In genomic region chr7:27230781-27231180, GRCm38 (mm10) we compare ENCODE assay signal across 15 mouse cellular contexts. TPM values are rescaled to one million over a fixed set of nuclear protein-coding genes. Genes with fewer than 3 reads are reported as not detected.
DNase-seq lines count a peak whose midpoint lies in the region; ATAC-seq and TF ChIP-seq lines count a peak whose summit lies in the region.
"Had no signal": no experiment of that assay in that cellular context is flagged by ENCODE, and none has a peak within 500 bp of the region (broad histone marks: within the 10 kb centered on the region; RNA-seq: fewer than 3 reads in every experiment).

No protein-coding gene starts in this region.

- no peak for TF ChIP-seq POLR2A in cerebellum, adult 2 months (IDR thresholded peaks at IDR 0.05; ENCODE audit: borderline replicate concordance, insufficient read depth, low read length)
- TF ChIP-seq POLR2A in lung, adult 2 months (IDR thresholded peaks at IDR 0.05; ENCODE audit: borderline replicate concordance, extremely low read depth, low read depth, low read length) = no peak

- ATAC-seq in frontal cortex, adult (ENCODE audit: low TSS enrichment) = no peak

- 74% methylated on average over 4 of the region's 4 CpGs for WGBS in cerebellum, adult 2 months
- WGBS in lung, adult 2 months = 74% methylated on average over 4 of the region's 4 CpGs

- H3K27me3 ChIP-seq in cerebellum, adult 2 months (ENCODE audit: control insufficient read depth, insufficient read depth, low read length) = no peaks in the 10 kb centered on the region
- H3K27me3 ChIP-seq: heart, embryonic 12.5 days; stomach, embryonic 15.5 days had no signal

- peak; percentile 31; the same call in 1 of the 2 replicates for TF ChIP-seq CTCF in cerebellum, adult 2 months (IDR thresholded peaks at IDR 0.05; ENCODE audit: borderline replicate concordance, insufficient read depth, low read depth, low read length)
- peak; percentile 35 for TF ChIP-seq CTCF in lung, adult 2 months (IDR thresholded peaks at IDR 0.05; ENCODE audit: insufficient read depth, low read length)

- H3K4me3 ChIP-seq in cerebellum, adult 2 months (replicated peaks; ENCODE audit: insufficient read depth, low read depth, low read length) = no peak overlapping the region
- H3K4me3 ChIP-seq in lung, adult 2 months (replicated peaks; ENCODE audit: extremely low read depth, low read depth, low read length) = no peak overlapping the region
- H3K4me3 ChIP-seq: embryonic facial prominence, embryonic 10.5 days; heart, embryonic 12.5 days; stomach, embryonic 15.5 days had no signal

- H3K27ac ChIP-seq in cerebellum, adult 2 months (ENCODE audit: insufficient read depth, low read length) = no peak overlapping the region
- H3K27ac ChIP-seq: embryonic facial prominence, embryonic 10.5 days had no signal

- H3K4me1 ChIP-seq in cerebellum, adult 2 months (ENCODE audit: control insufficient read depth, insufficient read depth, low read length) = peaks cover 4% of the 10 kb centered on the region
- H3K4me1 ChIP-seq in lung, adult 2 months (ENCODE audit: control insufficient read depth, insufficient read depth, low read length) = peaks cover 16% of the 10 kb centered on the region

- no peak for DNase-seq in cerebellum, adult 2 months
- DNase-seq in cerebellum, adult 9-10 months = no peak
- DNase-seq in lung, adult 2 months = no peak
- DNase-seq in lung, postnatal 14 days = no peak
- peak; percentile 81 for DNase-seq in R1 (ENCODE audit: low read depth, low spot score)
- peak; percentile 60 for DNase-seq in naive thymus-derived CD4-positive, alpha-beta T cell, adult 2 months (ENCODE audit: low read depth)
- no peak for DNase-seq in yolk sac, embryonic 10.5 days (ENCODE audit: low spot score)
- DNase-seq: cerebellum, adult 11-12 months; kidney, adult 18-20 months; left cerebral cortex, postnatal 4 days; right cerebral cortex, postnatal 4 days had no signal

RNA-seq across cellular contexts. Expression of gene Coq8b, which starts 2.0 kb away (rescaled TPM):
- polyA plus RNA-seq in cerebellum, adult 2 months (2012; rRNA removed) = 20.8 and 23.9 TPM in 2 replicates
- polyA plus RNA-seq in lung, adult 2 months (2012; rRNA removed) = 68.6 and 76.8 TPM in 2 replicates

RNA-seq across cellular contexts. Expression of gene Itpkc, which starts 2.3 kb away (rescaled TPM):
- polyA plus RNA-seq in cerebellum, adult 2 months (2012; rRNA removed) = 12.4 and 13.2 TPM in 2 replicates
- 8.6 and 11.2 TPM in 2 replicates for polyA plus RNA-seq in lung, adult 2 months (2012; rRNA removed)

RNA-seq across cellular contexts. Expression of gene Numbl, which starts 27.5 kb away (rescaled TPM):
- 56.7 and 64.1 TPM in 2 replicates for polyA plus RNA-seq in cerebellum, adult 2 months (2012; rRNA removed)
- 33.0 and 36.4 TPM in 2 replicates for polyA plus RNA-seq in lung, adult 2 months (2012; rRNA removed)

RNA-seq across cellular contexts. Expression of gene Snrpa, which starts 34.7 kb away (rescaled TPM):
- 158 and 173 TPM in 2 replicates for polyA plus RNA-seq in cerebellum, adult 2 months (2012; rRNA removed)
- polyA plus RNA-seq in lung, adult 2 months (2012; rRNA removed) = 135 and 136 TPM in 2 replicates

RNA-seq across cellular contexts. Expression of gene BC024978, which starts 35.2 kb away (rescaled TPM):
- 17.9 and 18.8 TPM in 2 replicates for polyA plus RNA-seq in cerebellum, adult 2 months (2012; rRNA removed)
- 11.2 and 13.5 TPM in 2 replicates for polyA plus RNA-seq in lung, adult 2 months (2012; rRNA removed)

Comparison
In these comparisons a context has a peak if more than half of its experiments do, and no peak if none do; other contexts are left out.
1. DNase-seq: peak in R1 (single experiment) and naive thymus-derived CD4-positive, alpha-beta T cell, adult 2 months (single experiment); none in cerebellum, adult 2 months (0 of 2), cerebellum, adult 9-10 months (single experiment), lung, adult 2 months (single experiment), lung, postnatal 14 days (single experiment) and yolk sac, embryonic 10.5 days (single experiment).